Mouse (Mus musculus): ENCODE results near the gene Arfip2. TPM values are rescaled to one million over a fixed set of nuclear protein-coding genes. Genes with fewer than 3 reads are reported as not detected.

Arfip2 gene
- polyA plus RNA-seq, 1 experiment from 2014 or later: 97.8 TPM

DNA sequence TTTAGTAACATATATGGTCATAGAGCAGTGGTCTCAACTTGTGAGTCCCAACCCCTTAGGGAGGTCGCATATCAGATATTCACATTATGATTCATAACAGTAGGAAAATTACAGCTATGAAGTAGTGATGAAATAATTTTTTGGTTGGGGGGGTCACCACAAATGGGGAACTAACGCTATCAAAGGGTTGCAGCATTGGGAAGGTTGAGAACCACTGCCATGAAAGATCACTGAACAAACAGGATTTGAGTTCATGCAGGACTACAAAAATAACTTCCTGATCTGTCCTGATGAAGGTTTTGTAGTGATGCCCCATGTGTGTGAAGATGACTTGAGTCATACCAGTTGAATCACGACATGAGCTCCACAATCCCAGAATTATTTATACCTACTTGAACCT is 31.7 kb downstream of the Arfip2 start:
- Histone ChIP-seq H3K27ac (no peak overlapping the region), H3K9me3 (0 out of 2 replicates have a peak, but pooled peaks cover 5% of the 10 kb centered on the region), H3K4me3 (no peak overlapping the region), H3K36me3 (peaks cover 37% of the 10 kb centered on the region), H3K9ac (no peak overlapping the region), H3K27me3 (no peaks in the 10 kb centered on the region), H3K4me1 (no peaks in the 10 kb centered on the region), H3K4me2 (no peak overlapping the region)
- no peak for ATAC-seq (ENCODE audit: insufficient number of reproducible peaks, low FRiP score, low TSS enrichment, low read depth)
- 82% methylated on average over 3 of the region's 3 CpGs for WGBS

DNA sequence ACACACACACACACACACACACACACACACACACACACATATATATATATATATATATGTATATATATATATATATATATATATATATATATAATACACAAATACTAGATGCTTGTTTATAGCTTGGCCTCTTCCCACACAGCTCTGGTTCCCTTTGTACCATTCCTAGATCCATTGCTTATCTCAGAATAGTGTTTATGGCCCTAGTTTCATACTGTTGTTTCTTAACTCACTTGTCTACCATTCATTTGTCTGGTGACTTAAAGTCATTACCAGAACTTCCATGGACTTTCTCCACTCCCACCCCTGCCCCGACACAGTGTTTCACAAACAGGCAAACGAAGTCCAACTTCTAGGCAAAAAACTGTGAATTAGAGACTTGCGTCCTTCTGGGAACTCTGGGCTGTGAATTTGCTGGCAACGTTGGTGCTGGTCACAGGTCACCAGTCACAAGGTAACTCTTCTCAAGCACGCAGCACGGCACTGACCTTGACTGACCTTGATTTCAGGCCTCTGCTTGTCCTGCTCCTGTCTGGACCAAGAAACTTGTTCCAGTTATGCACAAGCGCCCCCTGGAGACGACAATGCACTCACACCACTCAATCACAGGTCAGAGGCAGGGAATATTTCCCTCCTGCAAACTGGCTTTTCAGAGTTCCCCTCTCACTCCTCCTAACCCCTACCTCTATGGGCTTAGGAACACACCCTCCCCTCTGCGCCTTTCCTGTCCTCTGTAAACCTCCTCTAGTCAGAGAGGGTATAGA is 37.2 kb downstream of the Arfip2 start:
- no peak overlapping the region for H3K9ac ChIP-seq
- no peaks in the 10 kb centered on the region for H3K36me3 ChIP-seq
- H3K27ac ChIP-seq: no peak overlapping the region
- no peak overlapping the region for H3K4me3 ChIP-seq
- H3K4me2 ChIP-seq: no peak overlapping the region
- 33% methylated on average over 9 of the region's 9 CpGs for WGBS
- no peaks in the 10 kb centered on the region for H3K27me3 ChIP-seq
- ATAC-seq (ENCODE audit: insufficient number of reproducible peaks, low FRiP score, low TSS enrichment, low read depth): no peak
- H3K4me1 ChIP-seq: no peaks in the 10 kb centered on the region
- 0 out of 2 replicates have a peak, but pooled peaks cover 5% of the 10 kb centered on the region for H3K9me3 ChIP-seq

DNA sequence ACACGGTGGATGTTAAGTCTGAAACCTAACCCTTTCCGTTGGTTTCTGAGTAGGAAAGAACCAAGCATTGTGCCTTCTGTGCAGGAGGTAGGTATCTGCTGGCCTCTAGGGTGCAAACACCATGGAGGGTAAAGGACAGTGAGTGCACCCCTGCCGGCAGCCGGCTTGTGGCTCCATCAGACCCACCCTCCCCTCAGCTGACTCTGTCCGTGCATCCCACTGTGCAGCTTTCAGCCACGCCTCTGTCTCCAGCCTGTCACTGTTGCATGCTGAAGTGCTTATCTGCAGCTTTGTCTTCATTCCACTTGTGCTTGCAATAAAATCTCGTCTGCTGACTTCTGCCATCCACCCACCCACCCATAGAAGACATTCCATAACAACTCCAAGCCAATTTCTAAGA is 50.1 kb downstream of the Arfip2 start:
- Histone ChIP-seq H3K36me3 (no peaks in the 10 kb centered on the region), H3K4me3 (no peak overlapping the region), H3K9me3 (no peaks in the 10 kb centered on the region), H3K9ac (no peak overlapping the region), H3K4me2 (no peak overlapping the region), H3K27ac (no peak overlapping the region), H3K27me3 (no peaks in the 10 kb centered on the region), H3K4me1 (no peaks in the 10 kb centered on the region)
- WGBS: 38% methylated on average over 7 of the region's 7 CpGs
- ATAC-seq (ENCODE audit: insufficient number of reproducible peaks, low FRiP score, low TSS enrichment, low read depth): no peak

DNA sequence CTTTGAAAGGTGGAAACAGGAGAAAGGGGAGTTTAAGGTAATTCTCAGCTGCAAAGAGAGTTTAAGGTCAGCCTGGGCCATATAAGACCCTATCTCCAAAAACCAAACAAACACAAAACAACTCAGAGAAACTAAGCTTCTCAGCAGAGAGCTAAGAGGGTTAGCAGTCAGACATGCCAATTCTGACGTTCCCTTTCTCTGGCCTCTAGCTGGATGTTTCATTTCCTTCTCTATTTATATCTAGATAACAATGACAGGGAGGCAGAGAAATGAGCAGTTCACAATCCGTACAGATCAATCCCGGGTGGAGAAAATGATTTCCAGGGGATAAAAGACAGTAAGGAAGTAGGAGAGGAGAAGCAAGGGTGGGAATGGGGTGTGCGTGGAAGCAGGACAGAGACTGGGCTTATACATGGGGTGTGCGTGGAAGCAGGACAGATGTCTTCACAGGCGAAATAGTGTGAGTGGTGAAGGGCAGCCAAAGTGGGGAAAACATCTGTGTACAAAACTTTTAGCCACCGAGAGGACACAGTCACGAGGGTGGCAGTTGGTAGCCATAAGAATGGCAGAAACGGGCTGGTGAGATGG is 51.8 kb downstream of the Arfip2 start:
- Histone ChIP-seq H3K27me3 (no peaks in the 10 kb centered on the region), H3K27ac (no peak overlapping the region), H3K4me2 (no peak overlapping the region), H3K9me3 (no peaks in the 10 kb centered on the region), H3K4me3 (no peak overlapping the region), H3K9ac (no peak overlapping the region), H3K4me1 (no peaks in the 10 kb centered on the region), H3K36me3 (no peaks in the 10 kb centered on the region)
- no peak for ATAC-seq (ENCODE audit: insufficient number of reproducible peaks, low FRiP score, low TSS enrichment, low read depth)
- 70% methylated on average over 9 of the region's 9 CpGs for WGBS

Other genes with a start within 250 kb of the Arfip2 start
- gene Fam160a2, start 240.4 kb downstream of the Arfip2 start, polyA plus RNA-seq (2015; fragmentation: Nextera tagmentation; extraction: Ambion mirVana): 38.6 and 47.0 TPM in 2 replicates
- gene Cnga4, start 235.8 kb downstream of the Arfip2 start, polyA plus RNA-seq (2015; fragmentation: Nextera tagmentation; extraction: Ambion mirVana): 0.05 TPM in 1 of 2 replicates, not detected in the other
- not detected in 2 replicates for gene Cckbr, start 214.7 kb downstream of the Arfip2 start, polyA plus RNA-seq (2015; fragmentation: Nextera tagmentation; extraction: Ambion mirVana)
- gene Cavin3, start 158.1 kb downstream of the Arfip2 start, polyA plus RNA-seq (2015; fragmentation: Nextera tagmentation; extraction: Ambion mirVana): 141 and 162 TPM in 2 replicates
- 62.6 and 65.0 TPM in 2 replicates for gene Smpd1, start 86.1 kb downstream of the Arfip2 start, polyA plus RNA-seq (2015; fragmentation: Nextera tagmentation; extraction: Ambion mirVana)
- 37.4 and 38.2 TPM in 2 replicates for gene Apbb1, start 58.8 kb downstream of the Arfip2 start, polyA plus RNA-seq (2015; fragmentation: Nextera tagmentation; extraction: Ambion mirVana)
- gene Hpx, start 40.3 kb downstream of the Arfip2 start, polyA plus RNA-seq (2015; fragmentation: Nextera tagmentation; extraction: Ambion mirVana): 0.53 and 0.99 TPM in 2 replicates
- gene Trim3, start 6.8 kb downstream of the Arfip2 start, polyA plus RNA-seq (2015; fragmentation: Nextera tagmentation; extraction: Ambion mirVana): 38.9 and 39.7 TPM in 2 replicates
- 185 and 190 TPM in 2 replicates for gene Timm10b, start 360 bp downstream of the Arfip2 start, polyA plus RNA-seq (2015; fragmentation: Nextera tagmentation; extraction: Ambion mirVana)
- gene Gm45799, start 136 bp upstream of the Arfip2 start, polyA plus RNA-seq (2015; fragmentation: Nextera tagmentation; extraction: Ambion mirVana): 30.4 and 34.7 TPM in 2 replicates
- gene Dnhd1, start 10.4 kb upstream of the Arfip2 start, polyA plus RNA-seq (2015; fragmentation: Nextera tagmentation; extraction: Ambion mirVana): 0.88 and 1.4 TPM in 2 replicates
- 327 and 418 TPM in 2 replicates for gene Ilk, start 96.2 kb upstream of the Arfip2 start, polyA plus RNA-seq (2015; fragmentation: Nextera tagmentation; extraction: Ambion mirVana)
- 36.4 and 41.8 TPM in 2 replicates for gene Rrp8, start 97.0 kb upstream of the Arfip2 start, polyA plus RNA-seq (2015; fragmentation: Nextera tagmentation; extraction: Ambion mirVana)
- 80.1 and 104 TPM in 2 replicates for gene Taf10, start 103.9 kb upstream of the Arfip2 start, polyA plus RNA-seq (2015; fragmentation: Nextera tagmentation; extraction: Ambion mirVana)
- gene Tpp1, start 111.8 kb upstream of the Arfip2 start, polyA plus RNA-seq (2015; fragmentation: Nextera tagmentation; extraction: Ambion mirVana): 74.3 and 75.9 TPM in 2 replicates
- 13.3 and 16.2 TPM in 2 replicates for gene Dchs1, start 147.2 kb upstream of the Arfip2 start, polyA plus RNA-seq (2015; fragmentation: Nextera tagmentation; extraction: Ambion mirVana)
- gene Mrpl17, start 170.7 kb upstream of the Arfip2 start, polyA plus RNA-seq (2015; fragmentation: Nextera tagmentation; extraction: Ambion mirVana): 329 and 341 TPM in 2 replicates

Measured in limb, embryonic 15.5 days (tissue).